Mouse (Mus musculus): ENCODE results near the gene Gid4.

DNA sequence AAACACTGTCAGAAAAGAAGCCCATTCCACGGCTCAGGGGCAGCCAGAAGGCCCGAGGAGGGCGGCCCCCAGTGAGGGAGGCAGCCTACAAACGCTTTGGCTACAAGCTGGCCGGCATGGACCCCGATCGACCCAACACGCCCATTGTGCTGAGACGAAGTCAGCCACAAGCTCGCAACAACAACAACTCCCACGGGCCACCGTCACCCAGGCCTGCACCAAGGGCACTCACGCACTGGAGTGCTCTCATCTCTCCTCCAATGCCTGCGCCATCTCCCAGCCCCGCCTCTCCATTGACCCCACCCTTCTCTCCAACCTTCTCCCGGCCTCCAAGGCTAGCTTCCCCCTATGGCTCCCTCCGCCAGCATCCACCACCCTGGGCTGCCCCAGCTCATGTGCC lies 61.2 kb downstream of the Gid4 start:
- no peak for TF ChIP-seq CTCF (IDR thresholded peaks at IDR 0.05; ENCODE audit: low read depth)
- TF ChIP-seq EP300 (optimal IDR thresholded peaks at IDR 0.05) = no peak
